Mouse (Mus musculus): ENCODE measurements around the gene Zbed3. TPM values are rescaled to one million over a fixed set of nuclear protein-coding genes. Genes with fewer than 3 reads are reported as not detected.

The Zbed3 gene
- polyA plus RNA-seq (2014; fragmentation: Illumina TruSeq; extraction: RNeasy Lipid Tissue Mini Kit (QIAGEN cat#74804); ENCODE audit: low read depth, low replicate concordance): 14.7 TPM

DNA sequence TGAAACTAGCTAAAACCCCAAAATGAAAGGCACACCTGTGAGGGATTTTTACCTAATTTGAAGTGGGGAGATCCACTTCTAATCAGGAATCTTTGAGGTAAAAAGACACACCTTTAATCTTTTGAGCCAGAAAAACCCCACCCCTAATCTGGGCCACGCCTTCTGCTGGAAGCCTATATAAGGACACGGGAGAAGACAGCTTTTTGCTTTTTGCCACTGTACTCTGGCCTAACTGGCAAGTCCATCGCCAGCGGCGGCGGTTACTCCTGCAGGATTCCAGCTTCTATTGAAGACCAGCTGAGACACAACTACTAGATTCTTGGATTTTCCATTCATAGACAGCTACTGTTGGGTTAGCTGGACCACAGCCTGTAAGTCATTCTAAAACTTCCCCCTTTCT lies at the start of gene Zbed3:
Zbed3 (plus strand) TSS at position 213 of the 400 bp plus-strand sequence.

DNA sequence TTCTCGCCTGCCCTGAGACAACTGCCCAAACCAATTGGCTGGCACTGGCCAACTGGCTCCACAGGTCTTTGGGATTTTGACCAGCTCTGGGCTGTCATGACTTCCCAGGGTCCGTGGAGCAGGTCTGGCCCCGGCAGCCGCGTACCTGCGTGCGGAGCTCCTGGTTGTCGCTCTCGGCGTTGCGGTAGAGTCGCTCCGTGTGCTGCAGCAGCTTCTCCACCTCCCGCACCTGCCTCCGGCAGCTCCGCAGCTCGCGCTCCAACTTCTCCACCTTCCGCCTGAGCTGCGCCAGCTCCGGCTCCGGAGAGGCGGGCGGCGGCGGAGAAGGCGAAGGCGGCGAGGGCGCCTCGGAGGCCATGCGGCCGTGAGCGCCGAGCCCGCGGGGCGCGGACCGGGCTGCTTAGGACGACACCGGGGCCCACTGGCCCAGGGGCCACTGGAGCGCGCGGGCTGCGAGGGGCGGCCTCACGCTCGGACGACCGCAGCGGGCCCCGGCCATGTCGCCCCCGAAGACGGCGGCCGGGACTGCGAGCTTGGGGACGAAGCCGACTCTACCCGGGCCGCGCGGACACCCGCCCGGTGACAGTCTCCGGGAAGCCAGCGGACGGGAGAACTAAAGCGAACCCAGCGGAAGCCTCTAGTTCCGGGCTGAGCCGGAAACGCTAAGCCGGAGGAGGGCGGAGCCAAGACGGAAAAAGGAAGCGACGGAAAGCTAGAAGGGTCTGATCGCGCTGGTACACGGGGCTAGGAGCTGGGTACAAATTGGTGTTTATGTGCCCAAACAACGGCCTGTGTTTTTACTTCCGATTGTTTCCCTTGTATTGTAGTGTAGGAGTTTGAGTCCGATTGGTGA lies 51.5 kb downstream of the Zbed3 start, which contains the start of gene Aggf1:
Aggf1 (minus strand) TSS at position 652 of the 853 bp plus-strand sequence.

Other genes with a start within 250 kb of the Zbed3 start
- 2.7 TPM for gene Pde8b, start 73.3 kb upstream of the Zbed3 start, polyA plus RNA-seq (2014; fragmentation: Illumina TruSeq; extraction: RNeasy Lipid Tissue Mini Kit (QIAGEN cat#74804); ENCODE audit: low read depth, low replicate concordance)
- 22.3 TPM for gene Aggf1, start 51.7 kb downstream of the Zbed3 start, polyA plus RNA-seq (2014; fragmentation: Illumina TruSeq; extraction: RNeasy Lipid Tissue Mini Kit (QIAGEN cat#74804); ENCODE audit: low read depth, low replicate concordance)
- gene Crhbp, start 121.3 kb downstream of the Zbed3 start, polyA plus RNA-seq (2014; fragmentation: Illumina TruSeq; extraction: RNeasy Lipid Tissue Mini Kit (QIAGEN cat#74804); ENCODE audit: low read depth, low replicate concordance): not detected
- not detected for gene S100z, start 155.1 kb downstream of the Zbed3 start, polyA plus RNA-seq (2014; fragmentation: Illumina TruSeq; extraction: RNeasy Lipid Tissue Mini Kit (QIAGEN cat#74804); ENCODE audit: low read depth, low replicate concordance)
- 0.73 TPM for gene F2rl1, start 201.6 kb downstream of the Zbed3 start, polyA plus RNA-seq (2014; fragmentation: Illumina TruSeq; extraction: RNeasy Lipid Tissue Mini Kit (QIAGEN cat#74804); ENCODE audit: low read depth, low replicate concordance)